Mouse (Mus musculus) heart, adult 18-20 months (tissue): ENCODE measurements around the gene Thsd7a. TPM values are rescaled to one million over a fixed set of nuclear protein-coding genes. Genes with fewer than 3 reads are reported as not detected.

ENCODE experiments used
- DNase-seq, 2 experiments: peaks; one replicate each; pipeline ENCODE4 v3.0.0; 2021 to 2022; ENCODE audit warnings: mixed read lengths in 1 of 2
- total RNA-seq, 2 experiments: library from RNA; stranded (reverse); gene quantifications; 2 replicates each; pipeline ENCODE4 v1.2.3; 2021

The Thsd7a gene
- total RNA-seq, 2 experiments from 2014 or later = 11.3 to 13.3 TPM

DNA sequence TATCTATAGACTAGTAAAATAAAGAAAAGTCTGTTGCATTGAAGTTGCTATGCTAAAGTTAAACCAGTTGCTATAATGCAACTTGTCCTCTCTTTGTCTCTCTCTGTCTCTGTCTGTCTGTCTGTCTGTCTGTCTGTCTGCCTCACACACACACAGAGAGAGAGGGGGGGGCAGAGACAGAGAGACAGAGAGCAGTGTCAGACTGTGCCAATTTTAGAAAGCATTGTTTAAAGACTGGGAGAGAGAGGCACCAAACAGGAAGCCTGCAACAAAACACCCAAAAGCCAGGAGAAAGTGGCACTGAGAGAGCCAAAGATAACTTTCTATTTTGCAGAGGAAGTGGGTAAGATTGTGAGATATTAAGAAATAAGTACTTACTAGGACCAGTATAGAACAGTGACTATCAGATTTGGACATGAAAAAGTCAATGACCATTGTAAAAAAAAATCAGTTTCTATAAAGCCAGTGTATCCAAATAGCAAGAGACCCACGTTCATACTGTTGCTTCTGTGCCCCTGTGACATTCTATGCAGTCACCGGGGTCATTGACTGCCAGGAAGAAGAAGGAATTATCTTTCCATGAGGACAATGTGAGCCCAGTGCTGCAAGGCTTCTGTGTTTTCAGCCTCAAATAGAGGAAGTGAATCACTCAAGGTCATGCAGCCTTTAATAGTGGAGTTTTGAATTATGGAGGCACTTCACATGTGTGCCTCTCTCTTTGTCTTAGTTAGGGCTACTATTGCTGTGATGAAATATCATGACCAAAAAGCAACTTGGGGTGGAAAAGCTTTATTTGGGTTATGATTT, 355.4 kb downstream of the Thsd7a start:
- DNase-seq = peak in 1 of 2 experiments; percentile 2

GRCm38 (mm10) chr6:12386731-12387130, 362.5 kb downstream of the Thsd7a start:
- DNase-seq = no peak

DNA sequence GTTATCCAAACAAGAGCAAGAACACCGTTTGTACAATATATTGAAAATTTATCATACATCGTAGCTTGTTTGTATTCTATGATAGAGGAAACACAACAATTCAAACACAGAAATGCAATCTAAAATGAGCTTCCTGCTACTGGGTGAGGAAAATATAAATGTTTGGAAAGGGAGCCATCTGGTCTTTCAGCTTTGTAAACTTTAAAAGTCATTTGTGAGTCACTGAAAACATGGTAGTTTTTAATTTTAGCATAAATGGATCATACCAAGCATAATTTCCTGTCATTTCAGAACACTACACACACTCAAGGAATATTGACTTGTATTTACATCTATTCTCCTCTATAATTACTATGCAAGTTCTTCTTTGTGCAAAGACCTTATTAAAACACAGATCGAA, 363.6 kb downstream of the Thsd7a start:
- DNase-seq = no peak

DNA sequence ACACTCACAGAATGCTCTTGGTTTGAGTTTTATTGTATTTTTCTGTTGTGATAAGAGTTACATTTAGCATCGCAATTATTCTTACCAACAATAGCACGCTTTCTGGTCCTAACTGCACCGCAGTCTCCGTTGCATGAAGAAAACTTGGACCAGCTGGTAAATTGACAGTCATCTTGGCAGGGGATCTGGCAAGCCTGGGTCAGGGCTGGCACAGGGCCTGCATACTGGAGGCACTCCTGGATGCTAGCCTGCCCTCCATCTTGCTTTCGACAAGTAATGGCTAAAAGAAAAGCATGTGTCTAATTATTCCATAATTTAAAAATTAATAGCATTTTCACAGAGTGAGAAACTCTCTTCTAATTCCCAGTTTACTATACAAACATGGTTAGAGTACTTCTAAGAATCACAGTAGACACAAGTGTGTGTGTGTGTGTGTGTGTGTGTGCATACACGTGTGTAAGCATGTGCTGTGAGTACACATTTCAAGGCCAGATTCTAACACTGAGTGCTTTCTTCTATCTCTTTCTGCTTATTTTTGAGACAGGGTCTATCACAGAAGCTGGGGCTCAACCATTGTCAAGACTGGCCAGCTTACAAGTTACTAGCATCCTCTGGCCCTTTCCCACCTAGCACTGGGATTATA, 368.0 kb downstream of the Thsd7a start:
- peak; percentile 72 to 78 for DNase-seq

- DNase-seq = no peak
Observed at GRCm38 (mm10) chr6:12380717-12381116, 368.5 kb downstream of the Thsd7a start.

DNA sequence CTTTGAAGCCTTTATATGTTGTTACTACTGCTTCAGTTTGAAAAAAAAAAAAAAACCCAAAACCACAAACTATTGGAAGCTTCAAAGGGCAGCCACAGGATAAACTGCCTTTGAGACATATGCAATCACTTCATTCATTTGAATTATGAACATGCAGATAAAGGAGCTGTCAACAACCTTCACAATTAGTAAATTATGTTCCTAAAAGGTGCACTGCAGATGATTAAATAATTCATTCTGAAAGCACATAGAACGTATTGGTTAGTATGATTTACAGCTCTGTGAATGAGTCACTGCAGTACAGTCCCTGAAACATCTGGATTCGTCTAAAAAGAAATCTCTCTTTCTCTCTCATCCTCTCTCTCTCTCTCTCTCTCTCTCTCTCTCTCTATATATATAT, 390.5 kb downstream of the Thsd7a start:
- no peak for DNase-seq

DNA sequence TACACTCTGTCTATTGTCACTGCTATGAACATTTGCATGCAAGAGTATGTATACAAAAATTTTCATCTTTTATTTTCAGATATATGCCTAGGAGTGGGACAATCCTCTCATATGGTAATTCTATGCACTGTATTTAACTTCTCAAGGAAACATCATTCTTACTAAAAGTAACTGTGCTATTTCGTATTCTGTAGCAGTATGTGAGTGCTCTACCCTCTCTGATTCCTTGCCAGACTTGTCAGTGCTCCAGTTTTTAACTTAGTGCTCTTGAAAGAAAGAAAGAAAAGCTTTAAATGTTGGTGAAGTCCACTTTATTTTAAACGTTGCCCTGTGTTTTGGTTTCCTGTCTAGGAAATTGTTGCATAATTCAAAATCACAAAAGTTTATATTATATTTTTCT, 395.6 kb downstream of the Thsd7a start:
- DNase-seq = no peak

DNA sequence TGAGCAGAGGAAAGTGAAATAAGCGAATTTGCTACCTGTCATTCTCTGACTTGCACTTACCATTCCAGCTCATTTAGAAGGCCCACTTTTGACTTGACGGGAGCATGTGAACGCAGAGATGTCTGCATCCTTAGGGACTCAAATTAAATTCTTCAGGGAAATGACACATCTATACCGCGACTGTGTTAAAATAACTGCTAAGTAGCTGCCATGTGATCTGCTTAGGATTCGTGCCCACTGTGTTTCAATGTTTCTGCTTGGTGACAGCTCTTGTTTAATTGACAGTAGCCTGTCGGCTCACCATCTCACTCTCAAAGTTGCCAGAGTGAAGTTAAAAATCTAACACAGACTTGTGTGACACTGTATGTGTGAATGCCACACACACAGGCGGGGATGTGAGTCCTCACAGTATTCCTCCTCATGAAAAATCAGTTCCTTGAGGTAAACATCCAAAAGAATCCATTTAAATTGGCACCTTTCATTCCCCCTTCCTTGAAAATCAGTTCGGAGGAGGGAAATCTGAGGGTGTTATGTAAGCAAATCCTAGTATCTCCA, 397.0 kb downstream of the Thsd7a start:
- DNase-seq = no peak

GRCm38 (mm10) chr6:12350753-12351152, 398.5 kb downstream of the Thsd7a start:
- peak; percentile 16 to 55 for DNase-seq

GRCm38 (mm10) chr6:12349105-12349759, 400.0 kb downstream of the Thsd7a start:
- DNase-seq = no peak

DNA sequence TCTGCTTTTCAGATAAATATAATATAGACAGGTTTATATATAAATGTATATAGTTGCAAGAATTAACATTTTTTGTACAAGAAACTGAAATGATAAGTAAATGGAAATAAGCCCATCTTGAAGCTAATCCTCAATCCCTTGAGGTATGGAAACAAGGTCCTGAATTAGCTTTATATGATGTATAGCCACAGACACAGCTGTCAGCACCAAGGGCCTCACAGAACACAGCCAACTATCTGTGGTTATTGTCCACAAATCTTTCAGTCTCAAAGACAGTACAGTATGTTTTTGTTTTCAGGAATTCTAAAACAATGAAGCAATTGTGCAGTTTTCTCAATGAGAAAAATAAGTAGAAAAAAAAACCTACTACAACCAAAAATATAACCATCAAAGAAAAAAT, 400.5 kb downstream of the Thsd7a start:
- DNase-seq = no peak

- DNase-seq = no peak
Observed at GRCm38 (mm10) chr6:12336590-12337584, 412.3 kb downstream of the Thsd7a start.

- DNase-seq = no peak
Observed at GRCm38 (mm10) chr6:12315070-12315909, 433.9 kb downstream of the Thsd7a start.

- no peak for DNase-seq
Observed at GRCm38 (mm10) chr6:12307502-12307901, 441.7 kb downstream of the Thsd7a start.

- DNase-seq = no peak
Observed at GRCm38 (mm10) chr6:12262641-12263400, 486.4 kb downstream of the Thsd7a start.
